Mouse (Mus musculus): ENCODE measurements around the gene Rbpjl. TPM values are rescaled to one million over a fixed set of nuclear protein-coding genes. Genes with fewer than 3 reads are reported as not detected.
A peak's percentile ranks its signal among the peaks of the same experiment; 100 is the strongest.

Rbpjl gene
- polyA plus RNA-seq, 1 experiment from 2014 or later: not detected

DNA sequence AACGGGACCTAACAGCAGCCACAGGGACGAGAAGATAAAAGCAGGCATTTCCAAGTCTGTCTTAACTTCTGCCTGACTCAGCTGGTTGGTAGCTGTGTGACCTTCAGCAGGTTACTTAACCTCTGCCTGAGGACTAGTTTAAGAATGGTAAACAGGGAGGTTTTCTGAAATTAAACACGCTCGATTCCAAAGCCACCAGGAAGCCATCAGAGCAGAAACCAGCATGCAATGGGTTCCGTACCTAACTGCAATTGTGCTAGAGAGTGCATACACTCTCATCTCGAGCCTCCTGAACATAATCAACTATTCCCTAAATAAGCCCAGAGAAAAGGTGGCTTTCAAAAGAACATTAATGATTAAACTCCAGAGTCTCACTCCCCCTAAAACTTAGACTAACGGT, 38.8 kb downstream of the Rbpjl start:
- peak overlapping the region; percentile 90 for H3K27ac ChIP-seq
- peak overlapping the region; percentile 93 for H3K4me3 ChIP-seq (ENCODE audit: inconsistent target)
- 23% methylated on average over 7 of the region's 7 CpGs for WGBS (ENCODE audit: missing documents)
- H3K79me2 ChIP-seq (ENCODE audit: inconsistent target): peaks cover 62% of the 10 kb centered on the region
- no peaks in the 10 kb centered on the region for H3K36me3 ChIP-seq (ENCODE audit: inconsistent target)

DNA sequence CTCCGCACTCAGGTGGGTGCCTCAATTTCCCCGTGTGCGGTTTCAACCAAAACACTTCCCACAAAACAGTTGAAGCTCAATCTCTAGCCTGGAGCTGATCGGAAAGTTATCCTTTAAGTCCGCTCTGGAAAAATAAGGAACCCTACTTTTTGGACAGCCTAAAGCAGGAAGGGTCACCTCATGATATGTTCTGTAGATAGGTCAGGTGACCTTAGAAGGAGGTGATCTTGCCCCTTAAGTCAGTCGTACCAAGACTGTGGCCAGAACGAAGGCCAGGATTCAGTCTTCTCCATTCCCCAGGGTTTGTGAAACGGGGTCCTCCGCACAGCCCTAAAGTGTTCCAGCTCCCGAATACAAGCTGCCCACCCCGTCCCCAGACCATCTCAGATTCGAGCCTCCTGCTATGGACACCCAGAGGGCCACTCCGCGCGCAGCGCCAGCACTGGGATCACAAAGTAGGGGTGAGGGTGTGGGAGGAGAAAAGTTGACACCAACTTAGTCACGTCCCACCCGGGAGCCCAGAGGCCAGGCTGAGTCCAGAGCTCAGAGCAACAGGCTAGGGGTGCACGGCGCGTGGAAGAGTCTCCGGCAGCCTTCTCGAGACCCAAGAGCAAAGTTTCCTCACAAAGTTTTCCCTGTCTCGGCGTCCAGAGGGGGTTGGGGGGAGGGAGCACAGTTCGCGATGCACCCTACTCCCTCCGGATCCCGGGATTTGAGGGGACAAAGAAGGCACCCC, 39.5 kb downstream of the Rbpjl start:
- peak overlapping the region; percentile 93 for H3K4me3 ChIP-seq (ENCODE audit: inconsistent target)
- H3K79me2 ChIP-seq (ENCODE audit: inconsistent target): peaks cover 54% of the 10 kb centered on the region
- WGBS (ENCODE audit: missing documents): 9% methylated on average over 29 of the region's 29 CpGs
- no peaks in the 10 kb centered on the region for H3K36me3 ChIP-seq (ENCODE audit: inconsistent target)
- peak overlapping the region; percentile 90 for H3K27ac ChIP-seq

DNA sequence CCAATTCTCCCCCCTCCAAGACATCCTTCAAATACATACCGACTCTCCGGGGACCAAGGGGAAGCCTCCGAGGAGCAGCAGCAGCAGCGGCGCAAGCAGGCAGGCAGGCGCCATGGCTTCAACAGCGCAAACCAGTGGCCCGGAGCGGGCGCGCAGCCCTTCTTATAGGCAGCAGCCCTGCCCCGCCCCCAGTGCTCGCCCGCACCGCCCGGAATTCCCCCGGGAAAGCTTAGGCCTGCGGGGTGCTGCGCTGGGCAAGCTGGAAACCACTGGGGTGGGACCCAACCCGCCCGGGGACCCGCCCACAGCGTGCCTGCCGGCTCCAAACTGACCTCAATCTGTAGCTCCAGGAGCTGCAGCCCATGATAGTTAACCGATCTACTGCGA, 40.1 kb downstream of the Rbpjl start:
- peak overlapping the region; percentile 93 for H3K4me3 ChIP-seq (ENCODE audit: inconsistent target)
- H3K36me3 ChIP-seq (ENCODE audit: inconsistent target): no peaks in the 10 kb centered on the region
- peak overlapping the region; percentile 90 for H3K27ac ChIP-seq
- peaks cover 49% of the 10 kb centered on the region for H3K79me2 ChIP-seq (ENCODE audit: inconsistent target)
- WGBS (ENCODE audit: missing documents): 2% methylated on average over 26 of the region's 26 CpGs

DNA sequence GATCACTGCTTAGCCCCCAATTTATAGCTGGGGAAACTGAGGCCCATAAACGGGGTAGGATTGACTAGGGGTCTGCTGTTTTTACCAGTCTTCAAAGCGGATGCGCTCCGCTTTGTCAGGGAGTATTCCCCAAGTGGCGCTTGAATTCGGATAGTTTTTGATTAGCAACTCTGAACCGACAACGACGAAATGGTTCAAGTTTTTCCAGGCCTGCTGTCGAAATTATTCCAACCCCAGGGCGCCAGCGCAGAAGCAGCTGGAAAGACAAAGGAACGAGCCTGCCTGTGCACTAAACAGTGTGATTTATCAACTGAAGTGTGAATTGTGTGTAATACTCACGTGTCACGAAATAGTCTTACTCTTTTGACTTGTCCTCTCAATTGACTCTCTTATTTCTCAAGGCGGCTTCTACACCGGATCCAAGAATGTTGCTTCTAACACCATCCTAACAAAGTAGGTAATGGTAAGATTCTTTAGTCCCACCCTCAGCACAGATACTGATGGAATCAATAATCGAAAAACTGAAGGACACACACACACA, 40.6 kb downstream of the Rbpjl start, which contains the start of gene Sdc4:
Gene Sdc4, minus strand, starts transcription at position 428 of the 541 bp plus-strand sequence.
- WGBS (ENCODE audit: missing documents): 33% methylated on average over 18 of the region's 18 CpGs
- peaks cover 44% of the 10 kb centered on the region for H3K79me2 ChIP-seq (ENCODE audit: inconsistent target)
- H3K27ac ChIP-seq: peak within 1 kb of the TSS; percentile 90
- peak within 1 kb of the TSS; percentile 93 for H3K4me3 ChIP-seq (ENCODE audit: inconsistent target)
- no peaks in the 10 kb centered on the region for H3K36me3 ChIP-seq (ENCODE audit: inconsistent target)

DNA sequence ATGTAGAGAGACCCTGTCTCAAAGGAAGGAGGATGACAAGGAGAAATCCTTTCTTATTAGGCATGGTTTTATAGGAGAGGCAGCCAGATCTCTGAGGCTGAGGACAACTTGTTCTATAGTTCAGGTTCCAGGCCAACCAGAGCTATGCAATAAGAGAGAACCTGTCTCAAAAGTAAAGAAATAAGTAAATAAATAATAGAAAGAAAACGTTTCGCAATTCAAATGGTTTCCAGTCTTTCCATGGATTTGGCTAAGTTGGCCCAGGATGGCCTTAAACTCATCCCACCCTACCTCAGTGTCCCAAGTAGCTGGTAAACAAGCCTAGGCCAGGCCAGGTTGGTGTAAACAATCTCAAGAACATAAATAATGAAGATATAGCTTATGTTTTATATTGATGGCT, 41.8 kb downstream of the Rbpjl start:
- 79% methylated on average over 2 of the region's 2 CpGs for WGBS (ENCODE audit: missing documents)
- H3K4me3 ChIP-seq (ENCODE audit: inconsistent target): no peak overlapping the region

DNA sequence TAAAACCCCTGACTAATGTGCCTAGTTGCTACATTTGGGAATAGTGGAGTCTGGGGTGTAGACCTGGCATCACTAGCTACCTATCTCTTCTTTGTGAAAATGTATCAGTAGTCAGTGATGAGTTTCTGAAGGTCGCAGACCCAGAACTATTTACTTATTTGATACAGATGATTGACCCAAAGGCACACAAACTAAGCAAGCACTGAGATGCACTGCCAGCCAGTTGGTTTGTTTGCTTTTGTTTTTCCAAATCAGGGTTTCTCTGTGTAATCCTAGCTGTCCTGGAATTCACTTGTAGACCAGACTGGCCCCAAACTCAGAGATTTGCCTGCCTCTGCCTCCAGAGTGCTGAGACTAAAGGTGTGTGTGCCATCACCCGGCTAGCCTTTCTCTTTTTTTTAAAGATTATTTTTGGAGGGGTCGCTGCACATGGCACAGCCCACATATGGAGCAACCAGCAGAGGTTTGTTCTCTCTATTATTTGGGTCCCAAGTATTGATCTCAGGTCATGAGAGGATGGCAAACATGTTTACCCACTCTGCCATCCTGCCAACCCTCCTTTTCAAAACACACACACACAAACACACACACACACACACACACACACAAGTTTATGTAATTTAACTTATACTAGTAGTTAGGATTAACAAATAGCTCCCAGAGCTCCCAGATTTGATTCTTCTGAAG, 42.6 kb downstream of the Rbpjl start:
- Histone ChIP-seq H3K36me3 (ENCODE audit: inconsistent target) (no peaks in the 10 kb centered on the region), H3K79me2 (ENCODE audit: inconsistent target) (peaks cover 24% of the 10 kb centered on the region), H3K4me3 (ENCODE audit: inconsistent target) (no peak overlapping the region), H3K27ac (no peak overlapping the region)
- WGBS (ENCODE audit: missing documents): 87% methylated on average over 3 of the region's 3 CpGs

More for the DNA sequence above, 41.8 kb downstream of the Rbpjl start:
- peaks cover 32% of the 10 kb centered on the region for H3K79me2 ChIP-seq (ENCODE audit: inconsistent target)
- H3K27ac ChIP-seq: no peak overlapping the region
- no peaks in the 10 kb centered on the region for H3K36me3 ChIP-seq (ENCODE audit: inconsistent target)

DNA sequence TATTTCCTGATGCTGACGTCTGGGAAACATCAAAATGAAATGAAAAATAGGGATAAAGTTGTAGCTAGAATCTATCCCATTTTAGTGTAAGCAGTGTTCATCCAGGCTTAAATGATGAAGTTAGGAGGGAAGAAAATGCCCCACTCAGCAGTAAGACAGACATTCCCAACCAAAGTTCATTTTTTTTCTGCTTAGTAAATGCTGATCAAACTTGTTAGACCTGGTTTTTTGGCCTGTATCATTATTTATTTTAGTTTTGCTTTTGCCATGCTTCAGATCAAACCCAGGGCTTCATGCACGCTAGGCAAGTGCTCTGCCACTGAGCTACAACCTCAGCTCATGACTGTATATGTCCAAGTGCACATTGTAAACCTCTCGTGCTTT, 43.1 kb downstream of the Rbpjl start:
- WGBS (ENCODE audit: missing documents): 97% methylated on average over 3 of the region's 3 CpGs
- Histone ChIP-seq H3K4me3 (ENCODE audit: inconsistent target) (no peak overlapping the region), H3K36me3 (ENCODE audit: inconsistent target) (no peaks in the 10 kb centered on the region), H3K27ac (no peak overlapping the region), H3K79me2 (ENCODE audit: inconsistent target) (peaks cover 18% of the 10 kb centered on the region)

DNA sequence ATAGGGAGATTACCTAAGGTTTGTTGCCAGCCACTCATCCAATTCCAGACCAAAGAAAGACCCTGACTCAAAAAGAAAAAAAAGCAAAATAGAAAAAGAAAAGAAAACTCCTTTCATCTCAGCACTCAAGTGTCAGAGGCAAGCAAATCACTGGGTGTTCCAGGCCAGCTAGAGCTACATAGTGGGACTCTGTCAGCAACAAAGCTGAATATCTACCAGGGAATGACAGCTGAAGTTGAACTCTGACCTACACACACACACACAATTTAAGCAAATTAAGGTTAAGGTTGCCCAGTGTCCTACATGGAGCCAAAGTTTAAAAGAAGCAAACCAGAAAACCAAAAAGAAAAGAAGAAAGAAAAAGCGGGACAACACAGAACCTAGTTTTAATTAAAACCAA, 45.2 kb downstream of the Rbpjl start:
- Histone ChIP-seq H3K36me3 (ENCODE audit: inconsistent target) (no peaks in the 10 kb centered on the region), H3K4me3 (ENCODE audit: inconsistent target) (no peak overlapping the region), H3K79me2 (ENCODE audit: inconsistent target) (no peaks in the 10 kb centered on the region), H3K27ac (no peak overlapping the region)
- no CpG with 5 or more reads among the region's 1 CpGs for WGBS (ENCODE audit: missing documents)

DNA sequence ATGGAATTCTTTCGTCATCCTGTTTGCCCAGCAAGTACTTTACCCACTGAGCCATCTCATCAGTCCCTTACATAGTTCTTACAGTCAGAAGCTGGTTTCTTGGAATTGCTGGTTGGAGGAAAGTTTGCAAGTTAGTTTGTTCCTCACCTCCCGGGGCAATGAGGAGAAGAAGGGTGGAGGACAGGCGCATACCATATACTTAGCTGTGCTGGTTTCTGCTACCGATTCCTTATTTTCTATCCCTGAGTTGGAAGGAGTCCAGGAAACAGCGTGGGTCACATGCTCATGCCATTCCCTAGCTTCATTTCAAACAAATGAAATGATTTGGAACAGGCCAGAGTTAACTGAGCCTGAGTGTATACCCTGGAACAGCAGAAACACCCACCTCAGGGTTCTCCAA, 46.0 kb downstream of the Rbpjl start:
- Histone ChIP-seq H3K36me3 (ENCODE audit: inconsistent target) (no peaks in the 10 kb centered on the region), H3K79me2 (ENCODE audit: inconsistent target) (no peaks in the 10 kb centered on the region), H3K27ac (no peak overlapping the region), H3K4me3 (ENCODE audit: inconsistent target) (no peak overlapping the region)
- WGBS (ENCODE audit: missing documents): 90% methylated on average over 5 of the region's 5 CpGs

DNA sequence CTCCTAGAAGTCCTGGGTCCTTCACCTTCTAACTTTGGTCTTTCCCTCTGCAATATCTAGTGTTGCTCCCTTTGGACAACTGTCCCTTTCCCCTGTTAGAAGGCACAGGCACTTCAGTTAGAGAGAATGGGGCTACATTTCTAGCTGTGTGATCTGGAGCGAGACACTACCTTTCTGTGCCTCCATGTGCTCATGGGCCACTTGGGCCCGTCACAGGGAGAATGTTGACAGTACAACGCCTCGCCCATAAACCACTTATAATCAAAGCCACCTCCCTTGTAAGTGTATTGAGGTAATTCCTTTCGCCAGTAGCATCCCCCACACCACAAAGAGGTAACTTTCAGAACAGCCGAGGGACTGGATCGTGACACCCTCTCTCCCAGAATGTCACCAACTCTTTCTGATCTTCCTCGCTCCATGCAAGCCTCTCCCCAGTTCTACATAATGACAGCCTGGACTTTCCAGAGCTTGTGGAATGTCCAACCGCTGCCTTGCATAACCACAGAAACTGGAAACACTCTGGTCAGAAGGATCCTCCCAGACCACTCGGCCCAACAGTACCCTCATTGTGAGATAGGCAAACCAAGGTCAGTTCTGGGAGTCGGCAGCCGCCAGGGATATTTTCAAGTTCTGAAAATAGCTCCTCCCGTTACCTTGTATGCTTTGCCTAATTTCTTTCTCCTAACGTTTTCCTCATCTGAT, 46.6 kb downstream of the Rbpjl start:
- 93% methylated on average over 14 of the region's 14 CpGs for WGBS (ENCODE audit: missing documents)
- Histone ChIP-seq H3K36me3 (ENCODE audit: inconsistent target) (no peaks in the 10 kb centered on the region), H3K79me2 (ENCODE audit: inconsistent target) (no peaks in the 10 kb centered on the region)

DNA sequence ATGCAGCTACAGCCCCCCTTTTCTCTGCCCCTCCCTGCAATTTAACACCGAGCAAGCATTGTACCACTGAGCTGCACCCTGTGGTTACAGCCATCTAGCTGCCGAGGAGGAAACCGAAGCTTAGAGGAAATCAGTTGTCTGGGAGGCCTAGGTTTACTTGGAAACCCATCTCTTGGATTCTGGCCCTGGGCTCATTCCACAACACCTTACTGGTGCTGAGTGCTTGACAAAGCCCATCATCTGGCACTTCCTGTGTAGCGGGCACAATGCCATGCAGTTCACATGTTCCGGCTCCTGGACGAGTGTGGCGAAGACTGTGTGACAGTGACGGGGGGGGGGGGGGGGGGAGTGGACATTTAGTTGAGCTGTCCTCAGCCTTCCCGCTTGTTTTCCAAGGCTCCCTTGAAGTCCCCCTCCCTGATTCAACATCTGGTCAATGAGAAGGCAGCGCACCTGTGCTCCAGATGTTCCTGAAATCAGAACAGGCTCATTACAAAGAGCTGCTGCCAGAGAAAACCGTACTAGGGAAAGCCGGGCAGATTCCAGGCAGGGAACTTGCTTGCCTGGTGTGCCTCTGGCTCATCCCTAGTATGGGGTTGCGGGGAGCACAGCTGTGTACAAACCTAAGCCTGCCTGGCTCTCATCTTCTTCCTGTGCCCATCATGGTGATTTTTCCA, 49.2 kb downstream of the Rbpjl start:
- Histone ChIP-seq H3K4me3 (ENCODE audit: inconsistent target) (no peak overlapping the region), H3K36me3 (ENCODE audit: inconsistent target) (no peaks in the 10 kb centered on the region), H3K79me2 (ENCODE audit: inconsistent target) (no peaks in the 10 kb centered on the region), H3K27ac (no peak overlapping the region)
- 67% methylated on average over 12 of the region's 13 CpGs for WGBS (ENCODE audit: missing documents)

More for the DNA sequence above, 46.6 kb downstream of the Rbpjl start:
- H3K27ac ChIP-seq: no peak overlapping the region
- H3K4me3 ChIP-seq (ENCODE audit: inconsistent target): no peak overlapping the region

DNA sequence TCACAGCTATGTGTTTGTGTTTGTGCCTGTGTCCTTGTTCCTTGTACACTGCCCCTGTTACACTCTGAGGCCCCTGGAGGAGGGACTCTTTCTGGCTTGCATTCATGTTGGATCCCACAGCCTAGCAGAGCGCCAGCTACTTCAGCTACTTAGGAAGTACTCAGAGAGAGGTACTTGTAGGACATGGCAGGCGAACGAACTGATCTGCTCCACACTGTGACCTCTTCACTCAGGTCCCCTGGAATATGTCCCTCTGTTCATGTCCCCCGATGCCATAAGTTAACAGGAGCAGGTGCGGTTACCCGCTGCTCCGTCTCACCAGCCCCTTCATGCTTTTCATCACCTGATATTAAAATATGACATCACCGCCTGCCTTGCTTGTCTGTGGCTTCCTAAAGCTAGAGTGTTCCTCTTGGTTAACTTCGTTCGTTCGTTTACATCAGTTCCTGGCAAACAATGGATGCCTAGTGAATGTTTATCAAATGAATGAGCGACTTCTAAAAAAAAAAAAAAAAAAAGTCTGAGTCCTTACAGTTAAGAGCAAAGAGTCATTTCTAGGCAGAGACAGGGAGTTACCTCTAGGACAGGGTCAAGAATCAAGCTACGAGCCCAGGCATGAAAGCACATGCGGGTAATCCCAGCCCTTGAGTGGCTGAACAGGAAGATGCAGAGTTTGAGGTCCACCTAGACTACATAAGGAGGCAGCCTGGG, 50.3 kb downstream of the Rbpjl start:
- H3K79me2 ChIP-seq (ENCODE audit: inconsistent target): no peaks in the 10 kb centered on the region
- no peaks in the 10 kb centered on the region for H3K36me3 ChIP-seq (ENCODE audit: inconsistent target)
- H3K4me3 ChIP-seq (ENCODE audit: inconsistent target): no peak overlapping the region
- H3K27ac ChIP-seq: no peak overlapping the region
- 86% methylated on average over 14 of the region's 14 CpGs for WGBS (ENCODE audit: missing documents)

DNA sequence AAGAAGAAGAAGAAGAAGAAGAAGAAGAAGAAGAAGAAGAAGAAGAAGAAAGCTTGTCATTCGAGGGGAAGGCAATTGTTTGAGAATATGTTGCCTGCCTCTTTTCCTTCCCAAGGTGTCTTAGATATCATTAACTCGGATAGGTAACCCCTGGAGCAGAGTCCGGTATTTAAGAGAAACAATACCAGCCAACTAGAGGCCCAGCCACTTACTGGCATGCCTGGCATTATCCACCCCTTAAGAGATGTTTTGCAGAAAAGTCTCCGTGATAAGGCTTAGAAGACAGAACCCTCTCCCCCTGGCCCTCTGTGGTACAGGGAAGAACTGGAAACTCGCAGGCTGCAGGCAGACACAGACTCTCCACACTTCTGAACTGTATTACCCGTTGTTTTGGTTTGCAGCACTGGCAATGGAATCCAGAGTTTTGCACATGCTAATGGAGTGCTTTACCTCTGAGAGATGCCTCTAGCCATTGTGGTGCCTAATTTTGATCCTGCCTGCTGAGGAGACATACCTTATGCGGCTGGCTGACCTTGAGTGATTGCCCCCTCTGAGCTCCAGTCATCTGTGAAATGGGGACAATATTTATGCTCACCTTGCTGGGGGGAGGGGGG, 51.1 kb downstream of the Rbpjl start:
- Histone ChIP-seq H3K36me3 (ENCODE audit: inconsistent target) (no peaks in the 10 kb centered on the region), H3K4me3 (ENCODE audit: inconsistent target) (no peak overlapping the region), H3K79me2 (ENCODE audit: inconsistent target) (no peaks in the 10 kb centered on the region), H3K27ac (no peak overlapping the region)
- WGBS (ENCODE audit: missing documents): 88% methylated on average over 7 of the region's 7 CpGs

Data from macrophage (primary cell).